Mouse (Mus musculus) neural tube, embryonic 10.5 days (tissue): Measurements from ENCODE around the gene Edaradd.

Source experiments
- DNase-seq: peaks from one replicate; pipeline ENCODE4 v3.0.0-alpha.2; 2017; ENCODE audit warnings: low spot score; ENCODE audit errors: extremely low spot score

Gene Edaradd

GRCm38 (mm10) chr13:12519955-12520584 is at the start of gene Edaradd:
Gene Edaradd, minus strand, starts transcription at chr13:12520438.
- peak; percentile 77 for DNase-seq

- DNase-seq: no peak
Observed at GRCm38 (mm10) chr13:12569741-12570140, 49.5 kb upstream of the Edaradd start.

- DNase-seq: no peak
Observed at GRCm38 (mm10) chr13:12568597-12569469, 48.6 kb upstream of the Edaradd start.

GRCm38 (mm10) chr13:12567936-12568335 is 47.7 kb upstream of the Edaradd start:
- DNase-seq: no peak

- DNase-seq: peak; percentile 97
Observed at GRCm38 (mm10) chr13:12565621-12566390, 45.6 kb upstream of the Edaradd start, which contains the start of gene Ero1lb. Gene Ero1lb, plus strand, starts transcription at chr13:12565874.

- DNase-seq: no peak
Observed at GRCm38 (mm10) chr13:12562256-12562655, 42.0 kb upstream of the Edaradd start.

GRCm38 (mm10) chr13:12561729-12562128 is 41.5 kb upstream of the Edaradd start:
- no peak for DNase-seq

- no peak for DNase-seq
Observed at GRCm38 (mm10) chr13:12559462-12560120, 39.4 kb upstream of the Edaradd start.

- DNase-seq: no peak
Observed at GRCm38 (mm10) chr13:12559044-12559443, 38.8 kb upstream of the Edaradd start.

- DNase-seq: no peak
Observed at GRCm38 (mm10) chr13:12554211-12554610, 34.0 kb upstream of the Edaradd start.

GRCm38 (mm10) chr13:12543880-12544568 is 23.8 kb upstream of the Edaradd start:
- no peak for DNase-seq

GRCm38 (mm10) chr13:12543246-12543645 is 23.0 kb upstream of the Edaradd start:
- DNase-seq: no peak

GRCm38 (mm10) chr13:12542006-12542981 is 22.1 kb upstream of the Edaradd start:
- peak; percentile 43 for DNase-seq

- no peak for DNase-seq
Observed at GRCm38 (mm10) chr13:12540119-12540518, 19.9 kb upstream of the Edaradd start.

- DNase-seq: no peak
Observed at GRCm38 (mm10) chr13:12539716-12540115, 19.5 kb upstream of the Edaradd start.

GRCm38 (mm10) chr13:12537971-12538370 is 17.7 kb upstream of the Edaradd start:
- DNase-seq: no peak

- no peak for DNase-seq
Observed at GRCm38 (mm10) chr13:12534628-12535027, 14.4 kb upstream of the Edaradd start.

- no peak for DNase-seq
Observed at GRCm38 (mm10) chr13:12525678-12526077, 5.4 kb upstream of the Edaradd start.

- DNase-seq: no peak
Observed at GRCm38 (mm10) chr13:12522346-12522745, 2.1 kb upstream of the Edaradd start.
